Mouse (Mus musculus): ENCODE measurements around the gene H2afy2.

DNA sequence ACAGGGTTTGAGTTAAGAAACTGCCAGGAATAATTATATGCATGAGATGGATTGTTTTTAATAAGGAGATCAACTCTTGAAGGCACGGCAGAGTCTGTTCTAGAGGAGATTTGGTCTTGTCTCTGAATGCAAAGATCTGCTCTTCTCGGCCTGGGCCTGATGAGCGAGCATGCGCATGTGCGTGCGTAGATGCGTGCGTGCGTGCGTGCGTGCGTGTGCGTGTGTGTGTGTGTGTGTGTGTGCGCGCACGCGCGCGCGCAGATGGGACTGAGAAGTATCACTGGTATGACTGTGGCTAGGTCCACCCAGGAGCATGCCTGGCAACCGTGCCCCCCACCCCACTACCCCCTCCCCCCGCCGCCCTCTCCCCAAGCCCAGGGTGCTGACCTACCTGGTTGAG, 30.9 kb downstream of the H2afy2 start:
- no peak for TF ChIP-seq ZNF384 (IDR thresholded peaks at IDR 0.05; ENCODE audit: low read depth, low read length)
- TF ChIP-seq CTCF (IDR thresholded peaks at IDR 0.05 in 2 of 3, conservative IDR thresholded peaks at IDR 0.05 in 1 of 3; ENCODE audit: control insufficient read depth in 1 of 3, insufficient read depth in 1 of 3, low read depth in 2 of 3, low read length in 3 of 3, poor library complexity in 1 of 3, severe bottlenecking in 1 of 3), result no peak
- TF ChIP-seq ZMIZ1 (IDR thresholded peaks at IDR 0.05; ENCODE audit: low read depth, low read length), result no peak
- no peak for TF ChIP-seq TAL1 (IDR thresholded peaks at IDR 0.05; ENCODE audit: low read length)
- no peak for TF ChIP-seq POLR2A (IDR thresholded peaks at IDR 0.05; ENCODE audit: control insufficient read depth in 1 of 2, insufficient read depth in 1 of 2, low read depth in 1 of 2, low read length in 2 of 2, poor library complexity in 1 of 2)
- TF ChIP-seq GATA1 (IDR thresholded peaks at IDR 0.05; ENCODE audit: low read depth, low read length), result no peak
- no peak for TF ChIP-seq ZKSCAN1 (IDR thresholded peaks at IDR 0.05; ENCODE audit: low read depth, low read length)
- no peak for TF ChIP-seq MAFK (IDR thresholded peaks at IDR 0.05; ENCODE audit: borderline replicate concordance, low read depth, low read length)
- no peak for TF ChIP-seq EP300 (IDR thresholded peaks at IDR 0.05; ENCODE audit: low read depth in 1 of 2, low read length in 2 of 2)
- TF ChIP-seq CHD2 (IDR thresholded peaks at IDR 0.05; ENCODE audit: low read length), result no peak
- no peak for TF ChIP-seq KAT2A (conservative IDR thresholded peaks at IDR 0.05; ENCODE audit: low read depth, low read length)
